Mouse (Mus musculus) right cerebral cortex, postnatal 4 days (tissue): Measurements from ENCODE around the gene Rilpl1.
A peak's percentile ranks its signal among the peaks of the same experiment; 100 is the strongest.
"Not testable (repeated sequence)": the region's sequence is repeated elsewhere in the genome, so short reads cannot be mapped to it uniquely, and the experiment has no call there.

Experiments used
- DNase-seq: peaks from one replicate; pipeline ENCODE4 v3.0.0-alpha.2; 2022

Rilpl1 gene

DNA sequence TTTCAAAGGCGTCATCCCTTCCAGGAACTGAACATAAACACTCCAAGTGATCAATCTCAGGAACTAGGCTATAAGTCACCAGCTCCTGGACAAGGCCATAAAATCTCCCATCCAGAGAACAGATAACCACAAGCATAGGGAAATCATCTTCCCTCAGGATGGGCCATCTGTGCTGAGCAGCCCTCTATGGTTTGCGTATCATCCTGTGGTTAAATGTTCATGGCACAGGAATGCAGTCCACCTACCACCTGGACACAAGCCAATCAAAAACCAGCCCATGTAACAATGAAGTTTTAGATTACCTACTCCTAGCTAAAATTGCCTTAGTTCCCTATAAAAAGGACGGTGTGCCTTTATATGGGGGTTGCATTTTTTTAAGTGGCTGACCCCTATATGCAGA, 42.3 kb downstream of the Rilpl1 start:
- DNase-seq: no peak

DNA sequence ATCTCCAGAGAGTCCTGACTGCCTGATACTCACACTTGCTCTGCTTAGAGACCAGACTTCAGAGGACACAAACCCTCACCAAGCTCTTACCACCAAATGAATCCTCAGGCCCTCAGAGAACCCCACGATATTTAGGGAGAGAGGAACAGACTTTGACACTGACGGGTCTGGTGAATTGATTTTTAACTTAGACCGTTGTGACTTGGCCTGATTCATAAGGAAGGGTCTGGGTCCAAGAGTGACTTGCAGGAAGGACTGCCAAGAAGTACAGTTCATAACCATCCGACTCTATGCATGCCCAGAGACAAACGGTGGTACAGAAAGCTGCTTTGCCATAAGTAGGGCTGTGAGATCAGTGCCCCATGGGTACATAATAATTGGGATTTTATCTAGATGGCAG, 45.5 kb downstream of the Rilpl1 start:
- no peak for DNase-seq

DNA sequence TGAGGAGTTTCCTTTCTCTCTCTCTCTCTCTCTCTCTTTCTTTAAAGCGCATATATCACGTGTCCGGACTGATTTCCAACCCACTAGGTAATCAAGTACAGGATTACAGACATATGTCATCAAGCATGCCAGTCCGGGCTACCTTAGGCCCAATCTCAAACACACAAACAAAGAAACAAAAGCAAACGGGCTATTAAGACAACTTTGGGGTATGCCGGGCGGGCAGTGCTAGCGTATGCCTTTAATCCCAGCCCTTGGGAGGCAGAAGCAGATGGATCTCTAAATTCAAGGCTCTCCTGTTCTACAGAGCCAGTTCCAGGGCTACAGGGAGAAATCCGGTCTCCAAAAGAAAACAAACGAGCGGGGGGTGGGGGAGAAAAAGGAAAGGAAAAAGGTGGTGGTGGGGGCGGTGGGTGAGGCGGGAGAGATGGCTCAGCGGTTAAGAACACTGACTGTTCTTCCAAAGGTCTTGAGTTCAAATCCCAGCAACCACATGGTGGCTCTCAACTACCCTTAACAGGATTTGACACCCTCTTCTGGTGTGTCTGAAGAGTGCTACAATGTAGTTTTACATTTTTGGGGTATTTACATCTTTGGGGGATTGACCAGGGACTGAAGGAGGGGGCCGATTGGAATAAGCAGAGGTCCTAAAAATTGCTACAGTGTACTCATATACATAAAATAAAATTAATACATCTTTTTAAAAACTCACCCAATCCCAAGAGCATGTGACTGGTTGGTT, 47.4 kb downstream of the Rilpl1 start:
- DNase-seq: no peak

DNA sequence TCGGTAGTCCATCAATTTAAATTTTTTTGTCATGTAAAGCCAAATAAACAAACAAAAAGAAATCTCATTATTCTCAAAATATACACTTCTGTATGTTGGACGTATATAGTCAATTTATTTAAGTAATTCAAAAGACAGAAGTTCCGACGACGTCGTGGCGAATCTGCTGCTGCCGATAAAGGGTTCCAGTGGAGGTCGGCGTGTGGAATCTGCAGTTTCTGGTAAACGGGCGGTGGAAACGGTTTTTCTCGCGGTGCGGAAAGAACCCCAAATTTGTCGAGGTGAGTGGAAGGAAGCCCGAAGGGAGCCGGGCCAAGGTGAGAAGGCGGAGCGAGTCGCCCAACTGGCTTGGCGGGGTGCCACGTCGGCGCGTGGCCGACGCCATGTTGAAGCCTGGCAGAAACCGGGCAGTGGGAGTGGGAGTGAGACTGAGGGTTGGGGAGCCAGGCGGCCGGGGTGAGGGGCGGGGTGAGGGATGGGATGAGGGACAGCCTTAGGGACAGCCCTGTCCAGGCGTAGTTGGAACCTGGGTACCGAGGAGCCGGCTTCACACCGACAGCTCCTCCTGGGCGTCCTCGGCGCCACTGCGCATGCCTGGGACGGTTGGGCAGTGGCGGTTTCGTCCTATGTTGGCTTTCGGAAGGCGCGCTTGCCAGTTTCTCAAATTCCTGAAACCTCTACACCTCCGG, 48.1 kb downstream of the Rilpl1 start, which contains the start of gene Snrnp35:
Gene Snrnp35, plus strand, starts transcription at position 169 of the 689 bp plus-strand sequence.
- DNase-seq: peak; percentile 88

DNA sequence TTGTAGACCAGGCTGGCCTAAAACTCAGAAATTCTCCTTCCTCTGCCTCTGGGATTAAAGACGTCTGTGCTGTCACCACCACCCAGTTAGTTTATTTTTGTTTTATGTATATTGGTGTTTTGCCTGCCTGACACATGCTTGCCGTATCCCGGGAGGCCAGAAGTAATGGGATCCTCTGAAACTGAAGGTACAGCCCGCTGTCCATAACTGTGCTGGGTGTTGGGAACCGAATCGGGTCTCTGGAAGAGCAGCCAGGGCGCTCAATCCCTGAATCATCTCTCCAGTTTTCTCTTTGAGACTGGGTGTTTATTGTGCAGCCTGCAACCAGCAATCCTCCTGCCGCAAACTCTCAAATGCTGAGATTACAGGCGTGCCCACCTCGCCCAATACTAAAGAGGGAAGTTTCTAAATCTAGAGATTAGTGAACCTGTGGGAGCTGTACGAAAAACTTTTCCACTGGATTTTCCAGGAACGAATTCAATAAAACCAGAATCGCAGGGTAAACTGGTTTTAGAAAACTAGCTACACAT, 48.7 kb downstream of the Rilpl1 start:
- DNase-seq: no peak

DNA sequence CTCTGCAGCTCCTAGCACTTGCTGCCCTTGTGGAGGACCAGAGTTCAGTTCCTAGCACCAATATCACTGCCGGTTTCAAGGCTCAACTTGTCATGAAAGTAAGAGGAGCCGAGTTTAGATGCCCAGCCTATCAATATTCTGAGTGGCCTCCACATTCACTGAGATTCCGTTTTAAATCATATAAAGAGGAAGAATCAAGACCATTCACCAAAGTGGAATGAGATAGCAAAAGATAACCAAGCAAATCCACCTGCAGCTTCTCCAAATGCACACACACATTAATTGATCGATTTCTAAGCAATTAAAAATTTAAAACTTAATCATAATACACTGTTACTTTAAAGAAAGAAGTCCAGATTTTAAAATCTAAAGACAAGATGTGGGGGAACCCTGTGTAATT, 49.5 kb downstream of the Rilpl1 start:
- DNase-seq: no peak

DNA sequence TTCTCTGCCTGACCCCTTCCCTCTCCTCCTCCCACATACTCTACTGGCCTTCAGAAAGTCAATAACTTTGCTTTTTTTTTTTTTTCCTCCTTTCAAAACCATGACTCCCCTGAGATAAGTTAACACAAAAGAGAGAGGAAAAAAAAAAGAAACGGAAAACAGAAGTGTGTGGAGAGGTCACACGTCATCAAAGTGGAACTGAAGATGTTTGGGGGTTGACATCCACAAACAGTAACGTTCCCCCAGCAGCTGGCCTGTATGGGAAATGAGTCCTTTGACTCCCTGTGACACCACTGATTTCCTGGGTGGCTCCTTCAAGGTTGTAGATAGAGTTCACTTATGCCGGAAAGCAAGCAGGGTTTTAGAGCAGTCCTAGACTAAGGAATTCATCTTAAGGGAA, 51.1 kb downstream of the Rilpl1 start:
- no peak for DNase-seq

DNA sequence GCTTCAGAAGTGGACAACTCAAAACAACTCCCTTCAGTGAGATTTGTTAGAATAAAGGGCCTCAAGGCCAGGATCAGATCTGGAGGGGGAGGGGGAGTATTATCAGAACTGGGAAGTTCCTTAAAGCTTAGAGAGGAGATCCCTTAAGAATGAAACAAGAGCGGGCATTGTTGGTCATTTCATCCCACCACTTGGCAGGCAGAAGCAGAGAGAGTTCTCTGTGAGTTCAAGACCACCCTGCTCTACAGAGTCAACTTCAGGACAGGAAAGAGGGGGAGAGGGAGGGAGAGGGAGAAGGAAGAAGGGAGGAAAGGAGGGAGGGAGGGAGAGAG, 52.4 kb downstream of the Rilpl1 start:
- DNase-seq: no peak

DNA sequence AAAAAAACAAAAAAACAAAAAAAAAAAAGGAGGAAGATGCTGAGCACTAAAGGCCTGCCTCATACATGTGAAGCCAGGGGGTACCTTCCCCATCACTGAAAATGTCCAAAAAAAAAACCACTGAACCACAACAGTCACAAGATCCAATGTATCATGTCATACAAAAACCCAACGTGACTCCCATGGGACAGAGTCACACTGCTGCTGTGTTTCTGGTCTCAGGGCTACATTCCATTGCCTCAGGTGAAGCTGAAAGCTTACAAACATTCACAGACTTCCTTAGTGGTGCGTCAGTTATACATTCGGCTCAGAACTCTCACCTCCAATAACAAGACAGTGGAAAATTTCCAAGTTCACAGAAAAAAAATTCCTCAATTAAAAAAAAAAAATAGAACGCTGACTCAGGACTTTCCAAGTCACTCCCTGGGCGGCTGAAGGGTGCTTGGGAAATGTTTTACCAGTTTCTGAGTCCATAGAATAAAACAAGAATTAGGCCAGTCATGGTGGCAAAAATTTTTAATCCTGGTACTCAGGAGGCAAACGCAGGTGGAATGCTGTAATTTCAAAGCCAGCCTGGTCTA, 60.5 kb downstream of the Rilpl1 start:
- DNase-seq: no peak

DNA sequence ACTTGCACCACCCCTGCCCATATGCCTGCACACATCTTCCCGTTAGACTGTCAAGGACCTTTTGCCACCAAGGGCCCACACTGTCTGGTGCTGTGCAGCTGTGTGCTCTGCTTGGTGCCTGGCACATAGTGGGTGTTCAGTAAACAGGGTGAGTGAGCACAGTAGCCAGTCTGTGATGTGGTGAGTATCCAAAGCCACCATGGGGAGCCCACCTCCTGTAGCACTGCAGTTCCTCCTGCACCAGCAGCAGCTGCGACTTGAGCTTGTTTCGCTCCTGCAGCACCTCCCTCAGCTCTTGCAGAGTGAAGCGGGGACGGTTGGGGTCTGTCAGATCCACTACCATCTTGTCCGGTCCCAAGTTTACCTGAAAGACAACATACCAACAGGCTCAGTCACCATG, 61.7 kb downstream of the Rilpl1 start:
- no peak for DNase-seq

DNA sequence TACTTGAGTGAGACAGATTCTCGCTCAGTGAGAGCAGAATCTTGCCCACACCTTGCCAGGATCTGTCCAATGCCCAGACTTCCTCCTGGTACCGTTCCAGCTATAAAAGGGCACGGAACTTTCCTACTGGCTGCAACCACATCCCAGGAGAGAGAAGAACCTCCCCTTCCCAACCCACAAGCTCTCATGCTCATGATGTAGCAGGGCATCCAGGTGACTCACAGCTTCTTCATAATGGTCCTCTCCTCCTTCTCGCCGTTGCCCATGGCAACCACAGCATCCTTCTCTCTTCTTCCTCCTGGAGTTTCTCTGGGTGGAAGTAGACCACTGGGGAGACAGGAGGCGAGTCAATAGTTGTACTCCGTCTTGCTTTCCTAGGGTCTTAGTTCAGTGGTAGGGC, 62.8 kb downstream of the Rilpl1 start:
- DNase-seq: no peak

DNA sequence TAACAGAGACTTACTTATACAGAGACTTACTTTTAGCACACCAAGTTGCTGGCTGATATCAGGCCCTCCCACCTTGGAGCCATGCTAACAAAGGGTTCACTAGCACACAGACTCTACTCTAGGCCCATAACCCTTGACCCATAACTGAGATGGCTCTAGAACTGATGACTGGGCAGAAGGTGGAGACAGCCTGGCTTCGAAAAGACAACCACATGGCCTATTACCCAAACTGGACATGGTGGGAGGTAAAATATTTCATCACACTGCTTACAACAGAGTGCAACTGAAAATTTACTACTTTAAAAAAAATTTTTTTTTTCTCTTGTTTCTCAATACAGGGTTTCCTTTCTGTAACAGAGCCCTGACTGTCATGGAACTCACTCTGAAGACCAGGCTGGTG, 63.4 kb downstream of the Rilpl1 start:
- no peak for DNase-seq

DNA sequence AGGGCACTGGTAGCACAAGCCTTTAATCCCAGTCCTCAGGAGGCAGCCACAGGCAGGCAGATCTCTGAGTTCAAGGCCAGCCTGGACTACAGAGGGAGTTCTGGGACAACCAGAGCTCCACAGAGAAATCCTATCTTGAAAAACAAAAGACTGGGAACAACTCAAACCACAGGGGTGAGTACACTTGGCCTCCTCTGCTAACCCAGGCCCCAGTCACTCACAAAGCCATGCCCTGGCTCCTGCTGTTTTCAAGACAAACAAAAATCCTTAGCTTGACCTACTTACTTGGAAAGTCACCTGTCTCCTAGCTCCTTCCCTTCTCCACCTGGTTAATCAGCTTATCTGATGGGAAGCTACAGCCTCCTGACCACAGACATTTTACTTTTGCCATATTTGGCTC, 66.3 kb downstream of the Rilpl1 start:
- DNase-seq: no peak

DNA sequence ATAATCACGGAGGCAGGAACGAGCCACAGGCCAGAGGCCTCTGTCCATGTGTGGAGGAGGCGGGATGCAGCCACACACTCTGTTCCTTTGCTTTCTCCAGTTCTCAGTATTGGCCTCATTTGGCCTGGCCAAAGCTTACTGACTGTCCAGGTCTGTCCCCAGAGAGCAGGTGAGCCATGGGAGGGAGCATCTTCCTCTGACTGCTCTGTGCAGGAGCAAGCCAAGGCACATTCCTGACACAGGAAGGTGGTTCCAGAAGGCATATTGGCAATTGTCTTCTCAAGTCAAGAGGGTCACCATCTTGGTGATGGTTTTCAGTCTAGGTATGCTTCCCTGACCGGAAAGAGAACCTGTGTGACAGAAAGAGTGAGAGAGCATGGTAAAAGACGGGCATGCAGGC, 67.7 kb downstream of the Rilpl1 start:
- DNase-seq: no peak

DNA sequence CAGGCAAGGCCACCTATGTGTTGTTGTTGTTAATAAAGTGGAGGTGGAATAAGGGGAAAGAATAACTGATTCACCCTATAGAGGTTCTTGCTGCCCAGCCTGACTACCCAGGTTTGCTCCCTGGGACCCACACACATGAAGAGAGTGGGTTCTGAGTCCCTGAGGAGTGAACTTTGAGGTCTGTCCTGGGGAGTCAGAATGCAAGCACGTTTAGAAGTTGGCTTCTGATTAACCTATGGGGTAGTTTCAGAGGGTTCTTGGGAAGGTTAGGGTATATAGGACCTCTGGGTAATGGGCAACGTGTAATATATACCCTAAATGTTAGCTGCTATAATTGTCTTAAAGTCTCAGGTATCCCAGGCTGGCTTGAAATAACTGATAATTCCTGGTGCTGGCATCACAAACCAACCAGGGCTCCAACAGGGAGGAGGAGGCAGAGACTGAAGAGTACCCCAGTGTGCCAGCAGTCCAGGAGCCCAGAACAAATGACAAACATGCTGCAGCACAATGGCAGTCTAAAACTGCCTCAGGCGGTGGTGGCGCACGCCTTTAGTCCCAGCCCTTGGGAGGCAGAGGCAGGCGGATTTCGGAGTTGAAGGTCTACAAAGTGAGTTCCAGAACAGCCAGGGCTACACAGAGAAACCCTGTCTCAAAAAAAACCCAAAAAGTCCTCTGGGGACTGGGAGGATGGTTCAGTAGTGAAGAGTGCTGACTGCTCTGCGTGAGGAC, 68.7 kb downstream of the Rilpl1 start:
- DNase-seq: no peak

DNA sequence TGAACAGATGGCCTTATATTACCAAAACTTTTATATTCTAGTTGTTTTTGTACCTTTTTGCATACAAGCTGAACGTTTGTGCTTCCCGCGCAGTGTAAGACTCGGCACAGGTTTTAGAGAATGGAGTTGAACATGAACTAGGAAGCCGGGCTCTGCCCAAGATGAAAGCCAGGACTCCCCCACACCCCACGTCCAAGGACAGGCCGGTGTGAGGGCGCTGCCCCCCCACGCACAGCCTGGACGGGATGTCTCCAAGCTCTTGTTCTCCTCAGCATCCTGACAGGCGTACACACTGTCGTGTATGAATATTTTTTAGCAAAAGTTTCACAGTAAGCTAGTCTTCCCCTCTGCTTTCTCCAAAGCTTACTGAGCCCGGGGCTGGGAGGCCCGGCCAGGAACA, 70.3 kb downstream of the Rilpl1 start:
- DNase-seq: not testable (repeated sequence)

DNA sequence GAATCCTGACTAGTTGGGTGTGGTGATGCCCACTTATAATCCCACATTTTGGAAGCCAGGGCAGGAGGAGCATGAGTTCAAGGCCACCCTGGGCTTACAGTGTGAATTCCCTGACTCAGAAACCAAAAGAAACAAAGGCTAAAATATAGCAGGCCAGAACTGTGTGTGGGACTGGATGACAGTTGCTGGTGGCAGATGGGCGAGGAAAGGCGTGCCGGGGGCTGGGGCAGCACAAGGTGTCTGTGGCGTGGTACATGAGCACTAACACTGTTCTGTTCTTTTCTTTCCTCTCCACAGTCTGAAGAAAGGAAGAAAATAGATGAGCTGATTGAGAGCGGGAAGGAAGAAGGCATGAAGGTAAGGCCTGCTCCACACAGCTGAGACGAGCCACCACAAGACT, 74.4 kb downstream of the Rilpl1 start:
- DNase-seq: no peak

DNA sequence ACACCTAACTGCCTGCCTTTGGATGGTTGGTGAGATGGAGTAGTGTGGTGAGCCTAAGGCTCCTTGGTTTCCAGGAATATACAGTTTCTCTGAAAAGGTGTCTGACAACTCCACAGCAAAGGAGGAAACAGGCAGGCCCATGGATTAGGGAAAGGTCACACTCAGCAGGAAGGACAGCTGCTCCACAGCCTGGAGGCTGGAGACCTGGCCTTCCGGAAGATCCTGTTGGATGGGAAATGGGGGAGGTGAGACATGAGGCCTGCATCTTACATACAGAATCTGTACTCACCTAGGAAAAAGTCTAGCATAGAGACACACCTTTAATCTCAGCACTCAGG, 77.1 kb downstream of the Rilpl1 start:
- DNase-seq: no peak

DNA sequence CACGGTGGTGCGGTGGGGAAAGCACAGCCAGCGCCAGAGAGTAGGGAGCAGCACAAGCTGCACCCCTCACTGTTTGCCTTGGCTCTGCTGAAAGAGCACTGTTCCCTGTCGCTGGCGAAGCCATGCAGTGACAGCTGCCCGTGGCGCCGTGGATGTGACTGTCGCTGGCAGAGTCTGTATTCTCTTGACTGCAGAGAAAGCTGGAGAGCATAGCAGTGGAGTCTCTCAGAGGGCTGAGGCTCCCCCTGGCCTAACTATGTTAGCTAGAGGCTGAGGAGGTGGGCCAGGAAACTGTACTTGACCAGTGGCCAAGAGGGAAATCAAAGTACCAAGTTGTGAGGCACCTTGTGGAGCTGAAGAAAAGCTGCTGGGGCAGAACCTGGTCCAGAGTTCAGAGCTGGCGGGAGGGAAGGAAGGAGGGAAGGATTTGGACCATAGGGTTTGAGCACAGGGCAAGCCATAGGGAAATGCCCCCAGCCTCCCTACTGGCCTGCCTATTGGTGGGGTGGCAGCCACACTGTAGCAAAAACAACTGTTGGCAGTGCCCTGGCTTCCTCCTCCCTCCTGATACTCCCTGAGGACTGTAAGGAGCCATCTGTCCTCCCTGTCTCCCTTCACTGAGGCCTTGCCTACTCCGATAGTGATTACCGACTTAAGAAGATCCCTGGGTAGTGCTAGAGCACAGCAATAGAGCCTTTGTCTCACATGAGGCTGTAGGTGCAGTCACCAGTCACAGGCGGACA, 77.7 kb downstream of the Rilpl1 start:
- DNase-seq: peak; percentile 39

DNA sequence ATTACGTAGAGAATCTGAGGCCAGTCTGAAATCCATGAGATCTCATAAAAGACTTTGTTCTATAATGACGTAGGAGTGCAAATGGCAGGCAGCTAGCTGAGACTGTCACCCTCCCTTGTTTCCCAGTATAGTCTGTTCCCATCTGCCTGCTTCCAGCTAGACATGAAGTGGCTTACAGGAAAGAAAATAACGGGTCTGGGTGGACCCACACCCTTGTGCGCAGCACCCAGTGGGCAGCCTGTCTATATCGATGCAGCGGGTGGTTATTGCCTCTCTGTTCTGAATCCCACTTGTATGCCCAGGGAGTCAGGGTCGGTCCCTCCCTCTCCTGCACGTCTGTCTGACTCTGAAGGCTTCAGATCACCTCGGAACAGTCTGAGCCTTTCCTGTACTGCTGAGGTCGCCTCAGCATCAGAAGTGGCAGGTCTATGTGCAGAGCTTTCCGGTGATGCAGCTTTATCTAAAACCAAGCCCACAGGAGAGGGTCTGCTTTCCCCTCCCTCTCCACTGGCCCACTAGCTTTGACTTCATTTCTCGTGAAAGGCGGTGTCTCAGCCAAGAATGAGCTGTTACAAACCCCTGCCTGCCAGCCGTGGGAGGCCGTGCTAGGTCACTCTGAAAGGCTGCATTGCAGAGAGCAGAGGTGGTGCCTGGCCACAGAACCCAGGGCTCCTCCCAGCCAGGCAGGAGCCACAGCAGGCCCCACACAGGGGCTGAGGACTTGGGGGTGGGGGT, 78.5 kb downstream of the Rilpl1 start:
- no peak for DNase-seq

DNA sequence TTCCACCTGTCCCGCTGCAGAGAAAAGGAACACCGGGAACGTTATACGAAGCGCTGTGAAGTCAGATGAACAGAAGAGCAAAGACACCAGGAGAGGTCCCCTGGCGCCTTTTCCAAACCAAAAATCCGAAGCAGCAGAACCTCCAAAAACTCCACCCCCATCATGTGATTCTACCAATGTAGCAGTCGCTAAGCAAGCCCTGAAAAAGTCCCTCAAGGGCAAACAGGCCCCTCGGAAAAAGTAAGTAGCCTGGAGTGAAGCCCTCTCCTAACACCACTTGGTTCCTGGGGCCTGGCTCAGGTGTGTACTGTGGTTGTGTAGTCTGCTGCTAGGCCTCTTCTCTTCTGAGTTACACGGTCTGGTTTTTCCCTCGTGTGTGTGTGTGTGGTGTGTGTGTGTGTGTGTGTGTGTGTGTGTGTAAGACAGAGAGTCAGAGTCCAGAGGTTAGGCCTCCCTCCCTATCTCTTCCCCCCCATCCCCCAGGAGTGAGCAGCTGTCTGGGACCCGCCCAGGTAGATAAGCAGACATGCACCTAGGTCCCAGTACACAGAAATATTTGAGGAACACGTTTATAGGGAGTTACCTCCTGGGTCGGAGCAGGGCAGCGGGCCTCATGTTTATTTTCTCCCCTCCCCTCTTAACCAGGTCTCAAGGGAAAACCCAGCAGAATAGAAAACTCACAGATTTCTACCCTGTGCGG, 80.4 kb downstream of the Rilpl1 start:
- no peak for DNase-seq

DNA sequence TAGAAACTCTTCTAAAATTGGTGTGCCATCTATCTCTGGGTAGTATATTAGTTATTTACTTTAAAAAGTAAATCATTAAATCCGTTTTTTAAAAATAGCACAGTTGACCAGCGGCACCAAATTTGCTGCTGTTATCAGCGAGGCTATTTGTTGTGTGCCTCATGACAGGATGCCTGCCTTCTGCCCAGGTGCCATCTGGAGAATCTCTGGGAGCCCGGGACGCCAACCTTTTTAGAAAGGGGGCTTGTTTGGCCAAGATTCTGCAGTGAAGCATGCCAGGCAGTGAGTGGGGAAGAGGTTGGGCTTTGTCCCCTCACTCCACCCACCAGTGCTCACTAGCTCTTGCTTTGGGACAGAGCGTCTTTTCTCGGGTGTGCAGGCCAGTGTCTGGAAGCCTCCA, 81.1 kb downstream of the Rilpl1 start:
- DNase-seq: no peak
